Mouse (Mus musculus): ENCODE results near the gene Mup5. TPM values are rescaled to one million over a fixed set of nuclear protein-coding genes. Genes with fewer than 3 reads are reported as not detected.

Gene Mup5
- polyA plus RNA-seq (2017; shearing (Covaris generic)): 0.26 TPM

GRCm38 (mm10) chr4:61834952-61835708 lies at the start of gene Mup5:
Gene Mup5, minus strand, starts transcription at chr4:61835233.

GRCm38 (mm10) chr4:61782169-61782568 lies 52.9 kb downstream of the Mup5 start, which contains the start of gene Mup19:
Gene Mup19, minus strand, starts transcription at chr4:61782269.

Other genes with a start within 250 kb of the Mup5 start
- not detected for gene Mup17, start 239.4 kb downstream of the Mup5 start, polyA plus RNA-seq (2017; shearing (Covaris generic))
- gene Mup18, start 161.1 kb downstream of the Mup5 start, polyA plus RNA-seq (2017; shearing (Covaris generic)): not detected
- gene Mup19, start 53.0 kb downstream of the Mup5 start, polyA plus RNA-seq (2017; shearing (Covaris generic)): not detected
- not detected for gene Mup20, start 218.9 kb upstream of the Mup5 start, polyA plus RNA-seq (2017; shearing (Covaris generic))